Mouse (Mus musculus): ENCODE results near the gene Sec14l1. TPM values are rescaled to one million over a fixed set of nuclear protein-coding genes. Genes with fewer than 3 reads are reported as not detected.

The Sec14l1 gene
- polyA plus RNA-seq, 1 experiment = 30.1 TPM

GRCm38 (mm10) chr11:117118721-117119321 lies 3.9 kb downstream of the Sec14l1 start:
- H3K27ac ChIP-seq (ENCODE audit: insufficient read depth, low read length) = peak overlapping the region; percentile 55
- no peak for TF ChIP-seq CTCF (IDR thresholded peaks at IDR 0.05; ENCODE audit: extremely low read depth, insufficient read depth, insufficient read length, insufficient replicate concordance)
- TF ChIP-seq POLR2A (IDR thresholded peaks at IDR 0.05; ENCODE audit: low read depth, low read length) = no peak
- no peaks in the 10 kb centered on the region for H3K27me3 ChIP-seq (ENCODE audit: control insufficient read depth, insufficient read depth, low read length)
- WGBS = 73% methylated on average over 11 of the region's 11 CpGs
- peaks cover 10% of the 10 kb centered on the region; the same call in 1 of the 2 replicates for H3K4me1 ChIP-seq (ENCODE audit: control insufficient read depth, insufficient read depth, insufficient read length)
- H3K36me3 ChIP-seq (ENCODE audit: control insufficient read depth, insufficient read depth, low read length) = peaks cover 3% of the 10 kb centered on the region; the same call in 1 of the 2 replicates
- DNase-seq (ENCODE audit: low read depth in 1 of 2, low spot score in 2 of 2) = no peak
- H3K4me3 ChIP-seq (ENCODE audit: extremely low read depth, insufficient read depth, insufficient read length) = no peak overlapping the region

DNA sequence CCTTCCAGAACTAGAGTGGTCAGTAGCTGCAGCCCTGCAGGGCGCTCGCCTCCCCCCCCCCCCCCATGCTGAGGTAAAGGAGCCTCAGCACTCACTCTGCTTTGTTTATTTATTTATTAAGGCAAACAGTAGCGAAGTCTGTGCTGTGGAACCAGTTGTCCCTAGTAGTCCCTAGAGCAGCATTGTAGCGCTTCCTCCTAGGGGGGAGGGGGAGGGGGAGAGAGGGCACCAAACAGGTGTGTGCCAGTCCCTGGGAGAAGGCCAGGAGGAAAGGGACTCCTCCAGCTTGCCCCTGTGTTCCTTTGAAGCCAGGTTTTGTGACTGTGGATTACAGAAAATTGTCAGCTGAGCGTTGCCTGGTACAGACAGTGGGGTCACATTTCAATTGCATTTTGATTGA lies 4.8 kb downstream of the Sec14l1 start:
- 82% methylated on average over 5 of the region's 5 CpGs for WGBS
- H3K4me3 ChIP-seq (ENCODE audit: extremely low read depth, insufficient read depth, insufficient read length) = no peak overlapping the region
- no peak overlapping the region for H3K27ac ChIP-seq (ENCODE audit: insufficient read depth, low read length)
- TF ChIP-seq CTCF (IDR thresholded peaks at IDR 0.05; ENCODE audit: extremely low read depth, insufficient read depth, insufficient read length, insufficient replicate concordance) (no peak), POLR2A (IDR thresholded peaks at IDR 0.05; ENCODE audit: low read depth, low read length) (no peak)
- DNase-seq (ENCODE audit: low read depth in 1 of 2, low spot score in 2 of 2) = no peak
- H3K27me3 ChIP-seq (ENCODE audit: control insufficient read depth, insufficient read depth, low read length) = no peaks in the 10 kb centered on the region
- peaks cover 6% of the 10 kb centered on the region; the same call in 1 of the 2 replicates for H3K4me1 ChIP-seq (ENCODE audit: control insufficient read depth, insufficient read depth, insufficient read length)
- H3K36me3 ChIP-seq (ENCODE audit: control insufficient read depth, insufficient read depth, low read length) = peaks cover 3% of the 10 kb centered on the region; the same call in 1 of the 2 replicates

DNA sequence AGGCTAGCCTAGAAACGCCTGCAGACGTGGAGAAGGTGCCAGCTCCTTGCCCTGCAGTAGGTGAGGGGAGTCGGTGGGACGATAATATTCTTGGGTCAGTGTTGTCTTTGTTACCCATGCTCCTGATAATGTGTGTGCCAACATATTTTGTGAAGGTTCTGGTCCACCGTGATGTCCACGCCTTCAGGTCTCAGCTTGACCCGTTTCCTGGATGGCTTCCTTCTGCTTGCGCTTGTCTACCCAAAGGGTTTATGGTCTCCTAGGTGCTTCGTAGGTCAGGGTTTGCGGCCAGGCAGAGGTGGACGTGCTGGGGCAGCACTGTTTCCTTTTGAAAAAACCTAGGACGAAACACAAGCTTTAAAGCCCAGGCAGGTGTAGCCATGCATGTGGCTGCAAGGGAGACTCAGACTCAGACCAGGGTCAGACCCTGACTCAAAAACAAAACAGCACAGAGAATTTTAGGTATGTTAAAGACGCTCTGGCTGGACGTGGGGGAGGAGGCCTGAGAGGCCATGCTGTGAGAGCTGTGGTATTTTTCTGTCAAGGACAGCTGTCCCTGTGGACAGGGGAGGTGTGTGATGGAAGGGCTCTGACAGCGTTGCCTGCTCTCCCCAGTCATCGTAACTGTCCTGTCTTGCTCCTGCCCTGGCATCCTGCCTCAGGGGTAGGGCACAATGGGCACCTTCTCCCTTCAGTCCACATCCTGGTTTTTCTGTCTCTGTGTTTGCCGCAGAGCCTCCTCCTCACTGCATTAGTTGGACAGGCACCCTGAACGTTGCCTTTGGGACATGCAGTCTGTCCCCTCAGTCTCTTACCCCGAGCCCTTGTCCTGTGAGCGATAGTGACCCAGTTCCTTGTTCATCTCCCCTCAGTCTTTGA lies 5.6 kb downstream of the Sec14l1 start:
- peaks cover 6% of the 10 kb centered on the region; the same call in 1 of the 2 replicates for H3K4me1 ChIP-seq (ENCODE audit: control insufficient read depth, insufficient read depth, insufficient read length)
- H3K27me3 ChIP-seq (ENCODE audit: control insufficient read depth, insufficient read depth, low read length) = no peaks in the 10 kb centered on the region
- no peak overlapping the region for H3K27ac ChIP-seq (ENCODE audit: insufficient read depth, low read length)
- TF ChIP-seq CTCF (IDR thresholded peaks at IDR 0.05; ENCODE audit: extremely low read depth, insufficient read depth, insufficient read length, insufficient replicate concordance) (no peak), POLR2A (IDR thresholded peaks at IDR 0.05; ENCODE audit: low read depth, low read length) (no peak)
- WGBS = 85% methylated on average over 20 of the region's 20 CpGs
- H3K4me3 ChIP-seq (ENCODE audit: extremely low read depth, insufficient read depth, insufficient read length) = no peak overlapping the region
- no peak for DNase-seq (ENCODE audit: low read depth in 1 of 2, low spot score in 2 of 2)
- peaks cover 3% of the 10 kb centered on the region; the same call in 1 of the 2 replicates for H3K36me3 ChIP-seq (ENCODE audit: control insufficient read depth, insufficient read depth, low read length)

GRCm38 (mm10) chr11:117121164-117121535 lies 6.2 kb downstream of the Sec14l1 start:
- H3K36me3 ChIP-seq (ENCODE audit: control insufficient read depth, insufficient read depth, low read length) = peaks cover 3% of the 10 kb centered on the region; the same call in 1 of the 2 replicates
- no peak overlapping the region for H3K27ac ChIP-seq (ENCODE audit: insufficient read depth, low read length)
- 58% methylated on average over 11 of the region's 11 CpGs for WGBS
- TF ChIP-seq POLR2A (IDR thresholded peaks at IDR 0.05; ENCODE audit: low read depth, low read length) = no peak
- TF ChIP-seq CTCF (IDR thresholded peaks at IDR 0.05; ENCODE audit: extremely low read depth, insufficient read depth, insufficient read length, insufficient replicate concordance) = no peak
- no peaks in the 10 kb centered on the region for H3K27me3 ChIP-seq (ENCODE audit: control insufficient read depth, insufficient read depth, low read length)
- peaks cover 3% of the 10 kb centered on the region; the same call in 1 of the 2 replicates for H3K4me1 ChIP-seq (ENCODE audit: control insufficient read depth, insufficient read depth, insufficient read length)
- no peak overlapping the region for H3K4me3 ChIP-seq (ENCODE audit: extremely low read depth, insufficient read depth, insufficient read length)
- DNase-seq (ENCODE audit: low read depth in 1 of 2, low spot score in 2 of 2) = no peak

DNA sequence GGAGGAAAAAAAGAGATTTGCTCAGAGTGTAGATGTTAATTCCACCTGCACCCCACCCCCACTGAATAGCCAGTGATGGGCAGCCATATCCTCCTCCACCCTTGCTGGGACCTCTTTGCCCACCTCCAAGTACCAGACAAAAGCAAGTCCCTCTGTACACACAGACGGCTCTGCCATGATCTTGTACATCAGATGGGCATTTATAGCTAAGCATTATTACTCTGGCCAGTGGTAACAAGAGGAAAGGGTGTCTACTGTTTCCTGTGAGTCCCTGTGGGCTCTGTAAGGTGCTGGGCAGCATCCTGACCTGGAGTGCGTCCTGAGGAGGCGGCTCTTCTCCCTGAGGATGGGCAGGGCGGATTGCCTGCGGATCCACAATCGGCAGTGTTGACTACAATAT lies 7.0 kb downstream of the Sec14l1 start:
- H3K27ac ChIP-seq (ENCODE audit: insufficient read depth, low read length) = no peak overlapping the region
- TF ChIP-seq CTCF (IDR thresholded peaks at IDR 0.05; ENCODE audit: extremely low read depth, insufficient read depth, insufficient read length, insufficient replicate concordance) (no peak), POLR2A (IDR thresholded peaks at IDR 0.05; ENCODE audit: low read depth, low read length) (no peak)
- DNase-seq (ENCODE audit: low read depth in 1 of 2, low spot score in 2 of 2) = no peak
- H3K4me3 ChIP-seq (ENCODE audit: extremely low read depth, insufficient read depth, insufficient read length) = no peak overlapping the region
- WGBS = 93% methylated on average over 6 of the region's 6 CpGs
- H3K36me3 ChIP-seq (ENCODE audit: control insufficient read depth, insufficient read depth, low read length) = peaks cover 3% of the 10 kb centered on the region; the same call in 1 of the 2 replicates
- H3K27me3 ChIP-seq (ENCODE audit: control insufficient read depth, insufficient read depth, low read length) = no peaks in the 10 kb centered on the region
- H3K4me1 ChIP-seq (ENCODE audit: control insufficient read depth, insufficient read depth, insufficient read length) = peaks cover 3% of the 10 kb centered on the region; the same call in 1 of the 2 replicates

DNA sequence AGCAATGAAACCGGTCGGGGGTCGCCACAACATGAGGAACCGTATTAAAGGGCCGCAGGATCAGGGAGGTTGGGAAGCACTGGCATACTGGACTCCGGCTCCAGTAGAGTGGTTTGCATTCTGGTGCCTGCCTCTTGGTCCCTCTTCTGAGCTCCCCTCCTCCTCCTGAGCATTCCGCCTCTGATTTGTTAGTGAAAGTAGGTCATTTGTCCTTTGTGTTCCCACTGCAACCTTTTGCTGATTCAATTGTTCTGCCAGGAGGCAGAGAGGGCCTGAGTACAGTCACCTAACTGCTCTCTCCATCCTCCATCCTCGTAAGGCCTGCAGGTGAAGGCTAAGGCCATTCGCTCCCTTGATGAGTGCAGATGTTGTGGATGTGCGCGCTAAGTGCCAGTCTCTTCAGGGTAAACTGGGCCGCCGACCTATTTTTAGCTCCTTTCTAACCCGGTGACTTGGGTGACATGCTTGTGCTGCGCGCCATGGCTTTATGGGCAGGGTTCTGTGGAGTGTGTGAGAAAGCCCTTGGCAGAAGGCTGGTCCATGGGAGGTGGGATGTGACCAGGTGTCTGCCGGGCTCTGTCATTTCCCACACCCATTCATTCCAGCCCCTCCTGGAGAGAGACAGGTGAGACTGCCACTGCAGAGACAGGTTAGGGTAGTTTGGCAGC lies 8.6 kb downstream of the Sec14l1 start:
- no peak for DNase-seq (ENCODE audit: low read depth in 1 of 2, low spot score in 2 of 2)
- WGBS = 87% methylated on average over 17 of the region's 17 CpGs
- TF ChIP-seq POLR2A (IDR thresholded peaks at IDR 0.05; ENCODE audit: low read depth, low read length) (no peak), CTCF (IDR thresholded peaks at IDR 0.05; ENCODE audit: extremely low read depth, insufficient read depth, insufficient read length, insufficient replicate concordance) (no peak)

More for the DNA sequence above, 8.6 kb downstream of the Sec14l1 start:
- peaks cover 3% of the 10 kb centered on the region for H3K36me3 ChIP-seq (ENCODE audit: control insufficient read depth, insufficient read depth, low read length)
- H3K4me1 ChIP-seq (ENCODE audit: control insufficient read depth, insufficient read depth, insufficient read length) = peaks cover 3% of the 10 kb centered on the region; the same call in 1 of the 2 replicates
- no peaks in the 10 kb centered on the region for H3K27me3 ChIP-seq (ENCODE audit: control insufficient read depth, insufficient read depth, low read length)
- no peak overlapping the region for H3K4me3 ChIP-seq (ENCODE audit: extremely low read depth, insufficient read depth, insufficient read length)
- H3K27ac ChIP-seq (ENCODE audit: insufficient read depth, low read length) = no peak overlapping the region

Data from spleen, adult 2 months (tissue).